Mouse (Mus musculus): ENCODE data around the gene Slc12a7. TPM values are rescaled to one million over a fixed set of nuclear protein-coding genes. Genes with fewer than 3 reads are reported as not detected.

Gene Slc12a7
- total RNA-seq, 4 experiments from 2014 or later = 4.3 to 7.4 (median 6.5) TPM

GRCm38 (mm10) chr13:73762938-73763337 is 30.0 kb downstream of the Slc12a7 start:
- no peak for DNase-seq (ENCODE audit: low spot score in 2 of 2)

- DNase-seq (ENCODE audit: low spot score in 2 of 2) = no peak
These were observed 30.8 kb downstream of the Slc12a7 start for GRCm38 (mm10) chr13:73763439-73764255.

- no peak for DNase-seq (ENCODE audit: low spot score in 2 of 2)
These were observed 31.4 kb downstream of the Slc12a7 start for GRCm38 (mm10) chr13:73764256-73764775.

DNA sequence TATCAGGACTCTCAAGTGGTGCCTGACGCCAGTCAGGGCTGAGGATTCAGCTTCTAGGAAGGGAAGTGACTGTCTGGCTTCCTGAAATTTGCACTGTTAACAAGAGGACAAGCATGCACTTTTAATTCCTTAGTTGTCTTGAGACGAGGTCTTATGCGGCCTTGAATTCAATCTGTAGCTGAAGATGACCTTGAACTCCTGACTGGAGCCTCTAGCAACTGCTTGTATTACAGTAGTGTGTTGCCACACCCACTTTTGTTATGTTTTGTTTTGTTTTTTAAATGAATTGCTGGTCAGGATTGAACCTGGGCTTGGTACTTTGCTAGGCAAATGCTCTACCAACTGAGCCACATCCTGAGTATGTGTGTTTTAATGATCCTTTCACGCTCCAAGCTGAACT is 32.5 kb downstream of the Slc12a7 start:
- DNase-seq (ENCODE audit: low spot score in 2 of 2) = no peak

DNA sequence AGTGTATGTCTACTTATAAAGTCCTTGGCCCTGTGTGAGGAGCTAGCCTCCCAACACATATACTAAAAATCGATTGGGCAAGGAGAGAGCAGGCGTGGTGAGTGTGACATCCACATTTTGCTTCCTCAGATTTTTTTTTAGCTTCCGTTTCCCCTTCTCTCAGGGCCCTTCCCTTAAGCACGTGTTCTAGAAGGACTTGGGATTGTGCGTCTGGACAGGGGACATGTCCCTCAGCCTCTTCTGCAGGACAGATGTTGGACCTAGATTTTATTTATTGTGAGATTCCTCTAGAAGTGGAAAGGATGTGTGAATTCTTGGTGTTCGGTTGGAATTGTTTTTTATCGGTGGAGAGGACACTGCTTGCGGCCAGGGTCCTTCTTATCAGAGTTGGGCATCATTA is 34.3 kb downstream of the Slc12a7 start:
- DNase-seq (ENCODE audit: low spot score in 2 of 2) = no peak

- no peak for DNase-seq (ENCODE audit: low spot score in 2 of 2)
These were observed 34.9 kb downstream of the Slc12a7 start for GRCm38 (mm10) chr13:73767754-73768153.

GRCm38 (mm10) chr13:73768311-73768710 is 35.4 kb downstream of the Slc12a7 start:
- DNase-seq (ENCODE audit: low spot score in 2 of 2) = no peak

DNA sequence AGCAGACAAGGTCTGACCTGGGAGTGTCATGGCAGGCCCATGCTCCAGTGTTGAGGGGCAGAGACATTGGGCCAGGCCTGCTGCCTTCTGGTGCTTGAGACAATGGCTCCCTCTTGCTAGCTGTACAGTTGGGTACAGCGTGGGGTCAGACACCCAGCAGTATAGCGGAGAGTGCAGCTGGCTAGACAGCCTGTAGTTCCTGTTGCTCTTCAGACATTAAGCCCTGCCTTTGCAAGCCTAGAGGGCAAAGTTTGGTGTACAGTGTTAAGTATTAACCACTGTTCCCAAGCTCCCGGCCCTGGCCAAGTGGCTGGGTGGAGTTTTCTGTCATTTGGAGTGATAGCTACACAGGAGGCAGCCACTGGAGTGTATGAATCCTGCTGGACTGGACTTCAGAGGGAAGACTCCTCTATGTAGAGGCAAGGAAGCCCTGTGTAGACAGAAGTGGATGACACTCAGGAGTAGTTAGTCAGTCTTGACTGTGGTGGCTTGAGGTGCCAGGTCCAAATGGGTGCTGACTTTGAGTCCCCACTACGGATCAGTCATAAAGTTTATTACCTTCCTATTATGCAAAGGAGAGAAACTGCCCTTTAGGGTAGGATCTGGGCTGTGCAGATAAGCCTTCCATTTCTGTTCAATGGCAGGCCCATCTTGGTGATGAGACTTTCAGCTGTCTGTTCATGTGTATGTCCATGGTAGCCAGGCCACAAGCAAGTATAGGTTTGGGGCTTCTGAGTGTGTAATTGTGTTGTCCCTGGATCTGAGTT is 37.2 kb downstream of the Slc12a7 start:
- no peak for DNase-seq (ENCODE audit: low spot score in 2 of 2)

GRCm38 (mm10) chr13:73771131-73771530 is 38.2 kb downstream of the Slc12a7 start:
- no peak for DNase-seq (ENCODE audit: low spot score in 2 of 2)

- DNase-seq (ENCODE audit: low spot score in 2 of 2) = no peak
These were observed 39.8 kb downstream of the Slc12a7 start for GRCm38 (mm10) chr13:73772655-73773054.

DNA sequence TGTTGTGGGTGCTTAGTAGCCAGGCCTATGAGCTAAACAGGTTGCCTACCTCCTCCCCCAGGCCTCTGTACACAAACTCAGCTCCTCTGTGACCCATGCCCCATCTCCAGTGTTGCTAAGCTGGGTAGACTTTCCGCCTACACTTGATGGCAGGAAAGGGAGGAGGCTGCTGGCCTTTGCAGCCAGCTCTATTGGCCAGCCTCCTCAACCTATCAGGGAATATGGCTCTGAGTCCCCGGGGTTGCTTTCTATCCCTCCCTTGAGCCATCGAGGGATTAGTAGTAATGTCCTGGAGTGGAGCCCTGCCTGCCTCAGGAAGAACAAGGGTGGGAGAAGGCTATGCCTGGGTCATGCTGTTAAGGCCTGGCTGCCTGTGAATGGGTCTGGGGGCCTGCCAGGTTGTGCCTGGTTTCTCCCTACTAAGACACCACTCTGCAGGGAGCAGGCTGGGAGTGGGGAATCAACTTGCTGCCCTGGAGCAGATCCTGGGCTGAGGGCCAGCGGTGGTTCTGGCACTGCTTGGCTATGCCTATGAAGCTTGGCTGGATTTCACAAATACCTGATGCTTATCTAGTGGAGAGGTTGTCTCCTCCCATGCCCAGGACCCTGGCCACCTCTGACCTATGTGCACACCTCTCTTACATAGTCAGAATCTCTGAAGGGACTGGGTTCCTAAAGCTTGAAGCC is 40.8 kb downstream of the Slc12a7 start:
- DNase-seq (ENCODE audit: low spot score in 2 of 2) = no peak

GRCm38 (mm10) chr13:73775786-73776185 is 42.9 kb downstream of the Slc12a7 start:
- no peak for DNase-seq (ENCODE audit: low spot score in 2 of 2)

DNA sequence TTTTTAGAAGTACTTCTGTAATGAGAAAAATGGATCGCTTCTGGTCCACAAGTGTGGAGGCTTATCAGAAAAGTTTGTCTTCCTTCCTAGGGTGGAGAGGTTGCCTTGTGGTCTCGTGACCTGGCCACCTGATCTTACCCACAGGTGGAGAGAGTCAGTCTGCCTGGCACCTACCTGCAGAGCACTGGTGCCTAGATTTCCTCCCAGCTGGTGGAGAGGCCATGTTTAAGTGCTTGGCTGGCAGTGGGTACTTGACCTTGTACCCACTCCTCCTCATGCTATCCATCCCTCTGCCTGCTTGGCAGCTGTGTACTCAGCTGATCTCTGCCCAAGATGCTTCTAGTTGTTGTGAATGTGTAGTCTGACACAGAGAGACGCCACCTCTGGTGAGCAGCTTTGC is 44.7 kb downstream of the Slc12a7 start:
- DNase-seq (ENCODE audit: low spot score in 2 of 2) = no peak

DNA sequence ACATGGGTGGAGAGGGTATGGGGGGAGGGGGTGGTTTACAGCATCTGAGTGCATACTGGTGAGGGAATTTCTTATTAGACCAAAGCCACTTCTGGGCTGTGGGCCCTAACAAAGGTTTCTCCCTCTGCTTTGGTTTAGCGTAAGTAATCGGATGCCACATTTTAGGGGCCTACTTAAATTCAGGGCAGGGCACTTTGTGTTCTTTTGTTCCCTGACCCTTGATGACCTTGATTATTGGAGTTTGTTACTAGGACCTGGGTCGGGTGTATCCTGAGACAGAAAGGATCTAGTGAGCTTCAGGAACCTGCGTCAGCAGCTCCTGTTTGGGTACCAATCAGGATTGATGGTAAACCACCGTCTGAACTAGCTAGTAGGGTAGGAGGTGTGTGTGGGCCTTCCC is 49.6 kb downstream of the Slc12a7 start:
- no peak for DNase-seq (ENCODE audit: low spot score in 2 of 2)

DNA sequence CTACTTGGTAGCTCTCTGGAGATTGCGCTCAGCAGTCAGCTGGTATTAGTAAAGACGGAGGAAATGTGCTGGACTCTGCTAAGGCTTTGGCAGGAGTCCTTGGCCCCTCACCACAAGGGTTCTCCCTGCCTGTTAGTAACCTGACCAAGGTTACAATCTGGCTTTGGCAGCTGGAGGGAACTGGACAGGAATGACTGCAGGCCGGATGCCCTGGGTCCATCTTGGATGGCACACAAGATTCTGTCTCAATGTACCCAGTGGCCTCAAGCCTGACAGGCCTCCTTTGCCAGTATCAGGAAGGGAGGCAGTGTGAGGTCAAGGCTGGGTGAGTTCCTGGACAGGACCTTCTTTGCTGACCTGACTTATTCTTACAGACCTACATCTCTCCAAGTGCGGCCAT is 59.3 kb downstream of the Slc12a7 start:
- DNase-seq (ENCODE audit: low spot score in 2 of 2) = no peak

DNA sequence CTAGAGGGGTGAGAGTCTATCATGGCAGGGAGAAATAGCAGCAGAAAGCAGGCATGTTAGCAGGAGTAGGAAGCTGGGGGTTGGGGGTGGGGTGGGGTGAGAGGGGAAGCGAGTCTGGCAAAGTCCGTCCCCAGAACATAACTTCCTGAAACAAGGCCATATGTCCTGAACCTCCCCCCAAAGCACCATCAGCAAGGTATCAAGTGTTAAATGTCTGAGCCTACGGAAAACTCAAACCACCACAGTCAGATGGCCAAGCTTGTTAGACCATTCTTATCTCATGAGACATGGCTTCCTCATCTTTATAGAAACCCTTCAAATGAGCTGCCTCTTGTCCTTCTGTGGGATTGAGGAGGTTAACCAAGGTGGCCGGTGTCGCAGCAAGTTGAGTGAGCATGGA is 60.3 kb downstream of the Slc12a7 start:
- no peak for DNase-seq (ENCODE audit: low spot score in 2 of 2)

DNA sequence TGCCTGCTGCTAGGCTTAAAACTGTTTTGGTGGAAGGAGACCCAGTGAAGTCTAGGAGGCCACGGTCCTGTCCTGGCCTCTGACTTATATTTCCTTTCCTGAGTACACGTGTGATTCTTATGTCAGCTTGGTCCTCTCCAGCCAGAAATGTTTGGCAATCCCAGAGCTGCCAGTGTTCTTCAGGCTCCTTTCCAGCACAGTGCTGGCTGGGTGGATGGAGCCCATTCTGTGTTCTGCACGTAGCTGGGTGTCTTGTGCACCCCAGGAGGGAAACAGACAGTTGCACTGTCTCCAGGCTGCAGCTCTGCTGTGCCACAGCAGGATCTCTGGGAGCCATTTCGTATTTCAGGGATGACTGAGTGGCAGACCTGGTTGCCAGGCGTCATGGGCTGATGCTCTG is 66.2 kb downstream of the Slc12a7 start:
- DNase-seq (ENCODE audit: low spot score in 2 of 2) = peak in 1 of 2 experiments; percentile 17

DNA sequence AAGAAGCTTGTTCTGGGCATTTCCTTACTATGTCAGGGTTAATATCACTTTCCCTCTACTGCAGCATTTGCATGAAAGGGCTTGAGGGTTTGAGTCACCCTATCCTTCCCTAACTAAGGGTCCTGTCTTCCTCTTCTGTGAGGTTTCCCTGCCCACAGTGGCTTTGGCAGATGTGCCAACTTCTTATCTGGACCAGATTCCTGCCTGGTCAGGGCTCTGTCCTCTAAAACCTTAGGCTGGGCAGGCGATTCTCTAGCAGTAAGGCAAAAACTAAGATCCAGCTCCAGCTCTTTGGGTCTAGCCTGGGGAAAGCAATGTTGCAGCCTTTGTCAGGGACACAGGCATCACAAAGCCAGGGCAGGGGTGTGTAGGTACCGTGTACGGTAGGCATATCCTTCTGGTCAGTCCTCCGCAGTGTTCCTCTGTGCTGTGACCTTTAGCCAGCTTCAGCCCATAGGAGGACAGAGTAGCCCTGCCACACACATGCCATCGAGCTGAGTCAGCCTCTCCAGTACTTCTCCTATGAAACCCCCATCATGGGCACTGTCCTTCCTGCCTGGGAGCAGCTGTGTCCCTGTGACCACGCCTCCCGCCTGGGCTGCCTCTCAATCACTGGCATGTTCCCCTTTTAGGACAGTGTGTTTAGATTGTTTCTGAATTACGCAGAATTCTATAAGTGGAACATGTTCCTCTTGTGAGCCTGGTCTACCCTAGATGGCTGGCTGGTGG is 70.7 kb downstream of the Slc12a7 start:
- DNase-seq (ENCODE audit: low spot score in 2 of 2) = no peak

DNA sequence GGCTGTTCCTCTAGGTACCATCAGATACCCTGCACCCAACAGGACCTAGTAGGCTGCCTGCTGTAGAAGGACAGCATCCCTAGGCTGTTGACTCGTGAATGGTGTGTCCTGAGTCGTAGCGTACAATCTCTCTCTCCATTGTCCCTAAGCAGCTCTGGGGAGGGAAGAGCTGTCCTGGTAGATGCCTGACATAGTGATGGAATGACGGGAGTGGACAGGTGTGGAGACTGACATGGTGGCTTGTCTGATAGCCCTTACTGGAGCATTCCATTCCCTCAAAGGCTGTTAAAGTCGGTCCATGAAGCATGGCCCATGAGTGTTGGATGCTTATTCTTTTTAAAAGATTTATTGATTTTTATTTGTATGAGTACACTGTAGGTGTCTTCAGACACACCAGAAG is 72.0 kb downstream of the Slc12a7 start:
- no peak for DNase-seq (ENCODE audit: low spot score in 2 of 2)

DNA sequence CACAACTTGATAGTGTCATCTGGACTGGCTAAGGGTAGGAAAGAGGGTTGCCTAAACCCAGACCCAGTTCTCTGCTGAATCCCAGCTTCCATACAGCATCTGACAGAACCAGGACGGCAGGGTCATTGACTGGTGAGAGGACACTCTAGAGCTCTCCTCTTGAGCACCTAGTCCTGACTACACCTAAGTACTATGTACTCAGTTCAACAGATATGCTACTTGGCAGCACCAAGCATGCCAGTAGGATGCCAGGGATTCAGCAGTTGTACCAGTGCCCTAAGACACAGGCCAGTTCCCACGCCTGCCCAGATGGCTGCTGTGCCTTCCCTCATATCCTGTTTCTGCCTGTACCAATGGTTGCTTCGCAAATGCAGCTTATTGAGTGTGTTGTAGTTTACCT is 80.0 kb downstream of the Slc12a7 start:
- DNase-seq (ENCODE audit: low spot score in 2 of 2) = no peak

GRCm38 (mm10) chr13:73814181-73814580 is 81.3 kb downstream of the Slc12a7 start:
- no peak for DNase-seq (ENCODE audit: low spot score in 2 of 2)
